Mouse (Mus musculus) C2C12 (cell line): ENCODE data around the gene Zfp277. TPM values are rescaled to one million over a fixed set of nuclear protein-coding genes. Genes with fewer than 3 reads are reported as not detected.

ENCODE experiments used
- H3K27me3 ChIP-seq: one replicate; pipeline ENCODE4 v1.6.1; 2011; ENCODE audit not compliant: control insufficient read depth, insufficient read depth, insufficient read length
- H3K36me3 ChIP-seq: one replicate; pipeline ENCODE4 v1.6.1; 2011; ENCODE audit not compliant: control insufficient read depth, insufficient read depth
- H3K4me3 ChIP-seq: one replicate; pipeline ENCODE4 v1.5.1; 2011; ENCODE audit warnings: mild to moderate bottlenecking, control low read depth; ENCODE audit not compliant: poor library complexity, insufficient read depth, severe bottlenecking
- H3K79me2 ChIP-seq: one replicate; pipeline ENCODE4 v1.6.1; 2011; ENCODE audit not compliant: control insufficient read depth, insufficient read depth
- H3K79me3 ChIP-seq: one replicate; pipeline ENCODE4 v1.6.1; 2011; ENCODE audit warnings: low read depth, control low read depth
- H3ac ChIP-seq: one replicate; pipeline ENCODE3; 2011; ENCODE audit warnings: low read depth; ENCODE audit not compliant: control insufficient read depth, insufficient read length
- CEBPB ChIP-seq: IDR thresholded peaks from one replicate; pipeline ENCODE4 v1.6.1; 2011; ENCODE audit warnings: low read depth, mild to moderate bottlenecking, control low read depth, moderate library complexity
- CTCF ChIP-seq: IDR thresholded peaks from one replicate; pipeline ENCODE4 v1.5.1; 2011; ENCODE audit not compliant: control insufficient read depth, insufficient read depth, insufficient read length
- FOSL1 ChIP-seq: IDR thresholded peaks from one replicate; pipeline ENCODE4 v1.8.0; 2011; ENCODE audit warnings: mild to moderate bottlenecking, low read length; ENCODE audit not compliant: poor library complexity, insufficient read depth, severe bottlenecking
- MAX ChIP-seq: IDR thresholded peaks from one replicate; pipeline ENCODE4 v1.6.1; 2011; ENCODE audit warnings: mild to moderate bottlenecking, control low read depth
- MYOD1 ChIP-seq: IDR thresholded peaks from one replicate; pipeline ENCODE4 v1.6.1; 2011; ENCODE audit warnings: low read depth; ENCODE audit not compliant: control insufficient read depth, insufficient read length
- MYOG ChIP-seq: IDR thresholded peaks from one replicate; pipeline ENCODE4 v1.6.1; 2011; ENCODE audit not compliant: control insufficient read depth, insufficient read length; ENCODE audit errors: extremely low read depth
- USF1 ChIP-seq: IDR thresholded peaks from one replicate; pipeline ENCODE4 v1.6.1; 2011; ENCODE audit warnings: low read depth, mild to moderate bottlenecking, control low read depth, moderate library complexity
- polyA plus RNA-seq: library from polyadenylated mRNA; unstranded; fragments of >200 nt; fragmentation: generic; extraction: Trizol; gene quantifications from one replicate; pipeline ENCODE4 v1.2.1, GENCODE M21; 2012; ENCODE audit warnings: missing spikeins

Zfp277 gene
- polyA plus RNA-seq, 1 experiment, result 8.0 TPM

DNA sequence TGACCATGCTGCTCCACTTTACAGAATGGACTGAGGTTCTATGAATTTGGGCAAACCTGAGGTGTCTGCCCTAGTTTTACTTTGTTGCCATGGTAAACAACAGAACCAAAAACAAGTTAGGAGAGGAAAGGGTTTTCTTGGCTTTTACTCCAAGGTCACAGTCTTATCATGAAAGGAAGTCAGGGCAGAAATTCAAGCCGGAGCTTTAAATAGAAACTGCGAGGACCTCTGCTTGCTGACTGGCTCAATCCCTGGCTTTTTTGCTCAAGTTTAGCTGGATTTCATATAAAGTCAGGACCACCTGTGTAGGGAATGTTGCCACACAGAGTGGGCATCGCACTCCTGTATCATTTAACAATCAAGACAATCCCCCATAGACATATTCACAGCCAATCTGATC is 147.1 kb downstream of the Zfp277 start:
- TF ChIP-seq MYOD1 (no peak), USF1 (no peak)
- H3K4me3 ChIP-seq, result no peak overlapping the region
- H3K36me3 ChIP-seq, result no peaks in the 10 kb centered on the region
- no peaks in the 10 kb centered on the region for H3K27me3 ChIP-seq
- H3ac ChIP-seq, result no peak overlapping the region
- H3K79me2 ChIP-seq, result no peaks in the 10 kb centered on the region
- no peaks in the 10 kb centered on the region for H3K79me3 ChIP-seq

GRCm38 (mm10) chr12:40286539-40286938 is 159.2 kb downstream of the Zfp277 start:
- H3K79me3 ChIP-seq, result no peaks in the 10 kb centered on the region
- H3K4me3 ChIP-seq, result no peak overlapping the region
- H3K27me3 ChIP-seq, result no peaks in the 10 kb centered on the region
- H3K79me2 ChIP-seq, result no peaks in the 10 kb centered on the region
- no peaks in the 10 kb centered on the region for H3K36me3 ChIP-seq
- H3ac ChIP-seq, result no peak overlapping the region
- TF ChIP-seq CTCF (no peak), CEBPB (no peak), MYOG (no peak), MAX (no peak), USF1 (no peak), FOSL1 (no peak), MYOD1 (no peak)

DNA sequence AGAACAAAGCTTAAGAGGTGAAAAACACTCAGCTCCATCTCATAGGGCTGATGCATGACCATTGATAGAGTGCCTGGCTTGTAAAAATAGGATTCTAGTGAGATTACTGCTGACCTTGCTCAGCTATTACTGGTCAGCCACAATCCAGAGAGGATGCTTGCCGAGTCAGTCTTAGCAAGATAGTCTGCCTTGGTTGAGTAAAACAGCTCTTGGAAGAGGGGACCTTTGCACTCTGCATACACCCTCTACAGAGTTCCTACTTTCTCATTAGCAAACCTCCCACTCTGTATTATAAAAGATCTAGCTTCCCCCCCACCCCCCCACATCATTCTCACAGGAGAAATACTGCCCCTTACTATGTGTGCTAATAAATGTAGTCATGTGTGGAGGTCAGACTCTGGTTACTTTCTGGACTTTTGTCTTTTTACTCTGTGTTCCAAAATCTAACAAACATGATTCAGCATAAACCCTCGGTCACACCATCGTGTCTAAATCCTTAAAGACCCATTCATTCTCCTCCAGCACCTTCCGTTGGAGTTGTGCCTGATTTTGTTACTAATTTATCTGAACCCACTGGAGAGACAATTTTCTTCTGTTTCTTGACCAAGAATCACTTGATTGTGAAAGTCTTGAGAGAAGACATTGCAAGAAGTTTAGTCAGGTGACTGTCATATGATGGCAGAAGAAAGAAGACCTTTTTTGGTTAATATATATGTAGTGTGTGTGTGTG is 164.9 kb downstream of the Zfp277 start:
- no peaks in the 10 kb centered on the region for H3K27me3 ChIP-seq
- H3K4me3 ChIP-seq, result no peak overlapping the region
- H3ac ChIP-seq, result no peak overlapping the region
- no peaks in the 10 kb centered on the region for H3K79me2 ChIP-seq
- no peaks in the 10 kb centered on the region for H3K79me3 ChIP-seq
- no peaks in the 10 kb centered on the region for H3K36me3 ChIP-seq
- TF ChIP-seq CEBPB (no peak), FOSL1 (no peak), MYOD1 (no peak), USF1 (no peak), CTCF (no peak), MAX (no peak), MYOG (no peak)

GRCm38 (mm10) chr12:40277581-40277980 is 168.1 kb downstream of the Zfp277 start:
- Histone ChIP-seq H3K27me3 (no peaks in the 10 kb centered on the region), H3K79me3 (no peaks in the 10 kb centered on the region), H3K36me3 (no peaks in the 10 kb centered on the region), H3K79me2 (no peaks in the 10 kb centered on the region), H3ac (no peak overlapping the region), H3K4me3 (no peak overlapping the region)
- no peak for TF ChIP-seq MAX
- TF ChIP-seq CEBPB, result no peak
- no peak for TF ChIP-seq USF1
- TF ChIP-seq MYOD1, result no peak
- TF ChIP-seq MYOG, result no peak
- TF ChIP-seq CTCF, result no peak

- no peak overlapping the region for H3ac ChIP-seq
- no peaks in the 10 kb centered on the region for H3K27me3 ChIP-seq
- TF ChIP-seq CTCF (no peak), CEBPB (no peak), USF1 (no peak), MYOG (no peak), FOSL1 (no peak), MYOD1 (no peak), MAX (no peak)
- H3K79me2 ChIP-seq, result no peaks in the 10 kb centered on the region
- H3K4me3 ChIP-seq, result no peak overlapping the region
- H3K36me3 ChIP-seq, result no peaks in the 10 kb centered on the region
- no peaks in the 10 kb centered on the region for H3K79me3 ChIP-seq
Measured at GRCm38 (mm10) chr12:40274931-40275330, 170.8 kb downstream of the Zfp277 start.

DNA sequence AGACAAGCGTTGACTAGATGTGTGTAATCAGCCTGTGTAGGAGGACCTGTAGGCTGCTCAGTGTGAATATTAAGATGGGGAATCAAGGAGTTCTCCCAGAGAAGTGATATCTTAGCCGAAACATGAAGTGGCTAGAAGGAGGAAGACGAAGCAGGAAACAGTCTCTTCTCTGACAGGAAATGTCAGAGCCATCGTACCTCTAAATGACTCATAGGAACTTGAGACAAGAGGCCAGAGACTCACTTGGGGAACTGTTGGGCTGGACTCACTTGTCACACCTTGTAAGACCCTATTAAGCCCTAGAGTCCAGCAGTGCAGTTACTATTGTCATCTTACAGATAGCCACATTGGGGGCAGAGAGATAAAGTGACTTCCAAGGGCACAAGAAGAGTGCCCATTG is 172.4 kb downstream of the Zfp277 start:
- Histone ChIP-seq H3K79me2 (no peaks in the 10 kb centered on the region), H3K4me3 (no peak overlapping the region), H3K36me3 (no peaks in the 10 kb centered on the region), H3K27me3 (no peaks in the 10 kb centered on the region), H3ac (no peak overlapping the region), H3K79me3 (no peaks in the 10 kb centered on the region)
- TF ChIP-seq CTCF (no peak), MYOG (no peak), MYOD1 (no peak), USF1 (no peak), CEBPB (no peak), MAX (no peak), FOSL1 (no peak)

DNA sequence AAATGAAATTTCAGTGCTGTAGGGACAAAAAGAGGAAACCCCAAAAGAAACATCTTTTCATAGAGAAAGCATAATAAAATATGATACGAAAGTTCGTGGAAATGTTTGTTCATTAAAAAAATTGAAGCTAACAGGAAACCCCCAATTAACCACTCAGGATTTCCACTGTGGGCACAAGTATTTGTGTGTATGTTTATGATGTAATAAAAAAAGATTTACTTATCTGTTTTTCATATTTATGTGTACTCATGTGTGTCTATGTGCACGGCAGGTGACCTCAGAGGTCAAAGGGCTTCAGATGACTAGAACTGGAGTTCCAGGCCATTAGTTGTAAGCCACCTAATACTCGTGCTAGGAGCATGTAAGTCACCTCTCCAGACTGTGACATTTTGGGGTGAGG is 173.0 kb downstream of the Zfp277 start:
- no peaks in the 10 kb centered on the region for H3K27me3 ChIP-seq

More for the DNA sequence above, 173.0 kb downstream of the Zfp277 start:
- no peak overlapping the region for H3K4me3 ChIP-seq
- no peaks in the 10 kb centered on the region for H3K79me2 ChIP-seq
- no peaks in the 10 kb centered on the region for H3K79me3 ChIP-seq
- no peaks in the 10 kb centered on the region for H3K36me3 ChIP-seq
- TF ChIP-seq MYOG, result no peak
- H3ac ChIP-seq, result no peak overlapping the region
